Mouse (Mus musculus) E14TG2a.4 (cell line): ENCODE measurements around the gene Terb2.

ENCODE experiments used
- H3K27me3 ChIP-seq: 2 replicates; pipeline ENCODE4 v1.6.1; 2014; ENCODE audit warnings: low read length, control low read depth; ENCODE audit not compliant: insufficient read depth
- H3K36me3 ChIP-seq: 2 replicates; pipeline ENCODE4 v1.6.1; 2014; ENCODE audit warnings: low read length, control low read depth; ENCODE audit not compliant: insufficient read depth
- H3K4me1 ChIP-seq: replicated peaks from 2 replicates; pipeline ENCODE4 v1.6.1; 2014; ENCODE audit warnings: low read depth, low read length, control low read depth
- H3K4me3 ChIP-seq: replicated peaks from 2 replicates; pipeline ENCODE4 v1.5.1; 2014; ENCODE audit warnings: mild to moderate bottlenecking, low read length
- H3K9me3 ChIP-seq: 2 replicates; pipeline ENCODE4 v1.6.1; 2014; ENCODE audit warnings: low read length, control low read depth
- CTCF ChIP-seq: conservative IDR thresholded peaks from 2 replicates; pipeline ENCODE4 v1.5.1; 2014; ENCODE audit warnings: low read length
- NANOG ChIP-seq: IDR thresholded peaks from 2 replicates; pipeline ENCODE4 v1.6.1; 2014; ENCODE audit warnings: borderline replicate concordance, low read length, mixed read lengths
- POU5F1 ChIP-seq: IDR thresholded peaks from 2 replicates; pipeline ENCODE4 v1.6.1; 2014; ENCODE audit warnings: low read length, borderline replicate concordance

Terb2 gene

GRCm38 (mm10) chr2:122158362-122158802, 27.7 kb upstream of the Terb2 start:
- Histone ChIP-seq H3K4me3 (no peak overlapping the region), H3K36me3 (no peaks in the 10 kb centered on the region), H3K27me3 (peaks cover 9% of the 10 kb centered on the region; the same call in 1 of the 2 replicates), H3K4me1 (peaks cover 24% of the 10 kb centered on the region), H3K9me3 (no peaks in the 10 kb centered on the region)
- TF ChIP-seq NANOG (no peak), CTCF (no peak), POU5F1 (no peak)

- Histone ChIP-seq H3K27me3 (peaks cover 13% of the 10 kb centered on the region; the same call in 1 of the 2 replicates), H3K36me3 (no peaks in the 10 kb centered on the region), H3K4me3 (no peak overlapping the region), H3K4me1 (peaks cover 32% of the 10 kb centered on the region), H3K9me3 (no peaks in the 10 kb centered on the region)
- TF ChIP-seq NANOG (no peak), POU5F1 (no peak), CTCF (no peak)
Observed at GRCm38 (mm10) chr2:122159667-122160066, 26.4 kb upstream of the Terb2 start.

DNA sequence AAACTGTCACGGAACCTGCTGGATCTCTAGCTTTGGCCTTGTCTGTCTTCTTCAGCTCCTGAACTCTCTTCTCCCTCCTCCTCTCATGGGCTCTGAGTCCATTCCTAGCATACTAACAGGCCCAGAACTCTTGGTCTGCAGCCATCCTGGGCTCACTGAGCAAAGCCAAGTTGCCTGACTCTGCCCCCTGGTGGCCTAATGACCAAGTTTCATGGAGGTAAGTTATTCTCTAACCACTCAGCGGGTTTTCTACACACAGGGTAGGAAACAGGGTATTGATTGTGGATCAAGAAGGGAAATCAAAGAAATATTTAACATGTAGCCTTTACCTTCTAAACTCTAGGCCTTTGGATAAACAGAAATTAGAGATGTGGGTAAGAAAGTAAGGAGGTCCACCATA, 25.4 kb upstream of the Terb2 start, which contains the start of gene Trim69:
Gene Trim69 (plus strand): TSS at position 21 of the 400 bp plus-strand sequence.
- Histone ChIP-seq H3K27me3 (0 out of 2 replicates have a peak, but pooled peaks cover 6% of the 10 kb centered on the region), H3K4me1 (peaks cover 32% of the 10 kb centered on the region), H3K36me3 (no peaks in the 10 kb centered on the region), H3K9me3 (no peaks in the 10 kb centered on the region), H3K4me3 (0 out of 2 replicates have a peak within 1 kb of the TSS, but pooled peaks have one; percentile 4)
- TF ChIP-seq POU5F1 (no peak), NANOG (no peak), CTCF (peak; percentile 64)

DNA sequence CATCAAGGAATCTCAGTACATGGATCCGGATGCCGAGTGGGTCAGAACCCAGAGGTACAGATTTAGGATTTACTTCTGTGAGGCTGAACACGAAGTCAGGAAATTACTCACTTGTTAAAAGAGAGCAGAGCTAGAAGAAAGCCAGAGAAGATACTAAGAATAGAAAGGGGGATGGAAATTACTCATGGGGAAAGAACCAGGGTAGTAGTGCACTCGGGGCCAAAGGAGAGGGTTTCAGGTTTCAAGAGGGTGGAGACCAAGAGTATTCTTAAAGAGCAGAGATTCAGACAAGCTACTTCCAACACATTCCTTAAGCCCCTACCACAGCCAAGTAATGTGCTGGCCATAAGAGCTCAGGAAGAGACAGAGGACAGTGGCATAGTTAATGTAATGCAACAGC, 24.5 kb upstream of the Terb2 start:
- Histone ChIP-seq H3K4me3 (0 out of 2 replicates have a peak overlapping the region, but pooled peaks have one; percentile 4), H3K36me3 (no peaks in the 10 kb centered on the region), H3K4me1 (peaks cover 32% of the 10 kb centered on the region), H3K27me3 (0 out of 2 replicates have a peak, but pooled peaks cover 6% of the 10 kb centered on the region), H3K9me3 (no peaks in the 10 kb centered on the region)
- TF ChIP-seq NANOG (no peak), CTCF (no peak), POU5F1 (no peak)

- Histone ChIP-seq H3K4me1 (peaks cover 32% of the 10 kb centered on the region), H3K9me3 (no peaks in the 10 kb centered on the region), H3K4me3 (no peak overlapping the region), H3K36me3 (no peaks in the 10 kb centered on the region), H3K27me3 (0 out of 2 replicates have a peak, but pooled peaks cover 6% of the 10 kb centered on the region)
- TF ChIP-seq NANOG = no peak
- TF ChIP-seq CTCF = no peak
- TF ChIP-seq POU5F1 = no peak
Observed at GRCm38 (mm10) chr2:122162529-122162928, 23.5 kb upstream of the Terb2 start.

DNA sequence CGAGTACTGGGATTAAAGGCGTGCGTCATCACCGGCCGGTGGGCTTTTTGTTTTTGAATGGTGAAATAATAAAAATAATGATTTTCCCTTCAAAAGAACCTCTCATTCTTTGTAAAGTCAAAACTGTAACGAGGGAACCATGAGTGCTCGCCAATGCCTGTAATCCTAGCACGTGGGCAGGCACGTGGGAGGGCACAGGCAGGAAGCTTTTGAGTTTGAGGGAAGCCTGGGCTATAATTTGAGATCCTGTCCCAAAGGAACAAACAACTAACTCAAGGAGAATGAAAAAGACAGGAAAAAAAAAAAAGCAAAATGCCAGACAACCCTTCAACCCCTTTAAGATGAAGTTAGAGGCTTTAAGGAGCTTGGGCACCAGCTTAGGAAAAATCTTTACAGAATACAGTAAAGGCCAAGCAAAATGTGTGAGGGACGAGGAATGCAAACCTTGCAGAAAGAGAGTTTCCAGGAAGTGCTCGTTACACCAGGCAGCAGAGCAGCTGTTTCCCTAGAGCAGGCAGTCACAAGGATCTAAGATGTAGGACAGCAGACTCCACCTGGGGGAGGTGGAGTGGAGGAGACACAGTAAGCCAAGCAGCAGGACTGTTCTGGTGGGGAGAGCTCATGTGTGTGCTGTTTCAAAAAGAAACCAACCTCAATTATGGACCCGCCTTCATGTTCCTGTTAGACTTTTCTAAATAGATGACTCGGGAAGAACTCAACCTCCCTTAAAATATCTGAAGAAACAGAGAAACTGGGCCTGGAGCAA, 22.5 kb upstream of the Terb2 start:
- H3K4me3 ChIP-seq = 0 out of 2 replicates have a peak overlapping the region, but pooled peaks have one; percentile 7
- H3K4me1 ChIP-seq = peaks cover 25% of the 10 kb centered on the region
- 0 out of 2 replicates have a peak, but pooled peaks cover 9% of the 10 kb centered on the region for H3K27me3 ChIP-seq
- TF ChIP-seq NANOG = no peak
- TF ChIP-seq CTCF = no peak
- no peak for TF ChIP-seq POU5F1
- no peaks in the 10 kb centered on the region for H3K9me3 ChIP-seq
- H3K36me3 ChIP-seq = no peaks in the 10 kb centered on the region

DNA sequence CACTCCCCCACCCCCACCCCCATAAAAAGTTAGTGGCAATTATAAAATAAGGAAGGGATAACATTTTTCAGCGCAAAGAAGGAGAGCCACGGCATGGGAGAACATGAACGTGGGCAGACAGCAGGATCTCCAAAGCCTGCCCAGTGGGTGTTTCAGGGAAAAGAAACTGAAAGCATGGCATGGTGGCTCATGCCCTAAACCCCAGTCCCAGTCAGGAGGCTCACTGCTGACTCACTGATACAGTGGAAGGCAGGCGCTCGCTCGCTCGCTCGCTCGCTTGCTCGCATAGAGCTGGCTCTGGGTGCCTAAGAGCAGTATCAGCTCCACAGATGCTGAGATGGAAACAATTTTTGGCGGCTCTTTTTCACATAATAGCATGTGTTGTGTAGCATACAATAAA, 21.8 kb upstream of the Terb2 start:
- 0 out of 2 replicates have a peak overlapping the region, but pooled peaks have one; percentile 7 for H3K4me3 ChIP-seq
- H3K4me1 ChIP-seq = peaks cover 20% of the 10 kb centered on the region
- TF ChIP-seq NANOG = no peak
- no peak for TF ChIP-seq POU5F1
- TF ChIP-seq CTCF = no peak
- 0 out of 2 replicates have a peak, but pooled peaks cover 9% of the 10 kb centered on the region for H3K27me3 ChIP-seq
- no peaks in the 10 kb centered on the region for H3K36me3 ChIP-seq
- no peaks in the 10 kb centered on the region for H3K9me3 ChIP-seq

DNA sequence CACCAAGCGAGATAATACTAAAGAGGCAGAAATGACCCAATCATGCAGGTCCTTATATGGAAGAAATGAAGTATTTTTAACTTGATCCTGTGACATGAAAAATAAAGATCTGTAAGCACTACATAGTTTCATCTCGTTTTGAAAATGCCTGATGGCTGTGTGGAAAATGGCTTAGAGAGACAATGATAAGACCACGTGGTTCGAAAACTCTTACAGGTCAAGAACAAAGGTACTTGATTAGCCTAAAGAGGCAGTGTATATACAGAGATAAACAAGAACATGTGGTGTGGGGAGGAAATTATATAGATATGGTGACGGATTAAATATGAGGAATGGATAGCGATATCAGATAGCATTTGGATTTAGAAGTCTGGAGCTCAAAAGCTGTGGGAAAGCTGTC, 14.8 kb upstream of the Terb2 start:
- no peak overlapping the region for H3K4me3 ChIP-seq
- H3K9me3 ChIP-seq = no peaks in the 10 kb centered on the region
- no peak for TF ChIP-seq POU5F1
- 0 out of 2 replicates have a peak, but pooled peaks cover 3% of the 10 kb centered on the region for H3K27me3 ChIP-seq
- no peaks in the 10 kb centered on the region for H3K36me3 ChIP-seq
- H3K4me1 ChIP-seq = no peaks in the 10 kb centered on the region

GRCm38 (mm10) chr2:122172188-122172587, 13.9 kb upstream of the Terb2 start:
- TF ChIP-seq NANOG (no peak), CTCF (no peak), POU5F1 (no peak)
- H3K9me3 ChIP-seq = no peaks in the 10 kb centered on the region
- no peak overlapping the region for H3K4me3 ChIP-seq
- H3K36me3 ChIP-seq = no peaks in the 10 kb centered on the region
- 0 out of 2 replicates have a peak, but pooled peaks cover 3% of the 10 kb centered on the region for H3K27me3 ChIP-seq
- no peaks in the 10 kb centered on the region for H3K4me1 ChIP-seq
